Mouse (Mus musculus): ENCODE measurements around the gene Pkhd1. TPM values are rescaled to one million over a fixed set of nuclear protein-coding genes. Genes with fewer than 3 reads are reported as not detected.

Gene Pkhd1
- polyA plus RNA-seq, 1 experiment from 2014 or later: not detected

Other genes with a start within 250 kb of the Pkhd1 start
- gene Il17a, start 112.8 kb upstream of the Pkhd1 start, polyA plus RNA-seq (2016; fragmentation: Nextera tagmentation; extraction: Ambion mirVana): not detected in 2 replicates
- gene Il17f, start 172.6 kb upstream of the Pkhd1 start, polyA plus RNA-seq (2016; fragmentation: Nextera tagmentation; extraction: Ambion mirVana): 0.16 and 0.17 TPM in 2 replicates
- gene Mcm3, start 202.2 kb upstream of the Pkhd1 start, polyA plus RNA-seq (2016; fragmentation: Nextera tagmentation; extraction: Ambion mirVana): 310 and 324 TPM in 2 replicates

Measured in forebrain, embryonic 10.5 days (tissue).